Mouse (Mus musculus) heart, adult 11 months (tissue): ENCODE measurements around the gene Rufy3.
A peak's percentile ranks its signal among the peaks of the same experiment; 100 is the strongest.

Experiments
- DNase-seq: peaks from one replicate; pipeline ENCODE4 v3.0.0; 2022

Rufy3 gene

GRCm38 (mm10) chr5:88629987-88630386 is 65.1 kb downstream of the Rufy3 start:
- peak; percentile 80 for DNase-seq

GRCm38 (mm10) chr5:88630883-88631282 is 66.0 kb downstream of the Rufy3 start:
- DNase-seq, result peak; percentile 98

- DNase-seq, result peak; percentile 77
Observed at GRCm38 (mm10) chr5:88631545-88631944, 66.7 kb downstream of the Rufy3 start.

- DNase-seq, result peak; percentile 22
Observed at GRCm38 (mm10) chr5:88632463-88632862, 67.6 kb downstream of the Rufy3 start.

- DNase-seq, result peak; percentile 60
Observed at GRCm38 (mm10) chr5:88634076-88634475, 69.2 kb downstream of the Rufy3 start.

- peak; percentile 73 for DNase-seq
Observed at GRCm38 (mm10) chr5:88642786-88643185, 77.9 kb downstream of the Rufy3 start.

- DNase-seq, result peak; percentile 89
Observed at GRCm38 (mm10) chr5:88643491-88643890, 78.7 kb downstream of the Rufy3 start.

GRCm38 (mm10) chr5:88644901-88645300 is 80.1 kb downstream of the Rufy3 start:
- DNase-seq, result no peak

GRCm38 (mm10) chr5:88645405-88645804 is 80.6 kb downstream of the Rufy3 start:
- peak; percentile 27 for DNase-seq

GRCm38 (mm10) chr5:88649250-88650173 is 84.7 kb downstream of the Rufy3 start:
- peak; percentile 84 for DNase-seq

- DNase-seq, result peak; percentile 64
Observed at GRCm38 (mm10) chr5:88652589-88652988, 87.7 kb downstream of the Rufy3 start.

- DNase-seq, result peak; percentile 48
Observed at GRCm38 (mm10) chr5:88657868-88658267, 93.0 kb downstream of the Rufy3 start.

GRCm38 (mm10) chr5:88663151-88663550 is 98.3 kb downstream of the Rufy3 start:
- DNase-seq, result peak; percentile 43

GRCm38 (mm10) chr5:88663875-88664274 is 99.0 kb downstream of the Rufy3 start:
- peak; percentile 59 for DNase-seq

- no peak for DNase-seq
Observed at GRCm38 (mm10) chr5:88674703-88675442, 110.0 kb downstream of the Rufy3 start.

- DNase-seq, result peak; percentile 99
Observed at GRCm38 (mm10) chr5:88675443-88676387, 110.9 kb downstream of the Rufy3 start, which contains the start of gene Grsf1. Grsf1 (minus strand) TSS chr5:88676171.

GRCm38 (mm10) chr5:88678929-88679328 is 114.1 kb downstream of the Rufy3 start:
- DNase-seq, result peak; percentile 18

- DNase-seq, result peak; percentile 37
Observed at GRCm38 (mm10) chr5:88679341-88679740, 114.5 kb downstream of the Rufy3 start.

- peak; percentile 70 for DNase-seq
Observed at GRCm38 (mm10) chr5:88680567-88680966, 115.7 kb downstream of the Rufy3 start.

GRCm38 (mm10) chr5:88683706-88684105 is 118.9 kb downstream of the Rufy3 start:
- DNase-seq, result peak; percentile 52

GRCm38 (mm10) chr5:88684226-88684625 is 119.4 kb downstream of the Rufy3 start:
- DNase-seq, result peak; percentile 17

- peak; percentile 42 for DNase-seq
Observed at GRCm38 (mm10) chr5:88685306-88685705, 120.5 kb downstream of the Rufy3 start.
